Mouse (Mus musculus) liver, embryonic 14.5 days (tissue): Measurements from ENCODE around the gene Polg2. TPM values are rescaled to one million over a fixed set of nuclear protein-coding genes. Genes with fewer than 3 reads are reported as not detected.

ENCODE experiments used
- ATAC-seq: fragments of 200-750 bp; cut with Nextera tagmentation; 2 replicates; pipeline ENCODE4 v1.8.0; 2017; ENCODE audit warnings: moderate number of reproducible peaks, mild to moderate bottlenecking, moderate library complexity; ENCODE audit not compliant: insufficient read depth
- DNase-seq, 3 experiments: peaks; one replicate each; pipeline ENCODE4 v3.0.0-alpha.2; 2012 to 2013; ENCODE audit warnings: low read depth in 3 of 3, low spot score in 3 of 3
- H3K27ac ChIP-seq: fragments of 300-500 bp; sonication (generic); 2 replicates; pipeline ENCODE4 v1.5.1; 2014; ENCODE audit warnings: moderate library complexity, mild to moderate bottlenecking, control low read depth, inconsistent platforms
- H3K27me3 ChIP-seq: fragments of 300-500 bp; sonication (generic); 2 replicates; pipeline ENCODE4 v1.6.1; 2014; ENCODE audit warnings: mild to moderate bottlenecking, low read length, moderate library complexity; ENCODE audit not compliant: control insufficient read depth, insufficient read depth
- H3K36me3 ChIP-seq: fragments of 300-500 bp; sonication (generic); replicated peaks from 2 replicates; pipeline ENCODE4 v1.6.1; 2014; ENCODE audit warnings: low read depth; ENCODE audit not compliant: control insufficient read depth, insufficient read depth
- H3K4me1 ChIP-seq, 2 experiments: fragments of 200-500 bp in 1 of 2; fragments of 300-500 bp in 1 of 2; sonication (generic) in 1 of 2; replicated peaks; 2 replicates each; pipeline ENCODE4 v1.6.1; 2012 to 2014; ENCODE audit warnings: antibody characterized with exemption in 1 of 2, inconsistent platforms in 1 of 2, low read length in 1 of 2; ENCODE audit not compliant: control insufficient read depth in 2 of 2, insufficient read depth in 2 of 2
- H3K4me2 ChIP-seq: fragments of 300-500 bp; sonication (generic); 2 replicates; pipeline ENCODE4 v1.6.1; 2014; ENCODE audit warnings: low read depth, mild to moderate bottlenecking, control low read depth, moderate library complexity
- H3K4me3 ChIP-seq, 2 experiments: fragments of 200-500 bp in 1 of 2; fragments of 300-500 bp in 1 of 2; sonication (generic) in 1 of 2; 2 replicates each; pipeline ENCODE4 v1.5.1; 2012 to 2014; ENCODE audit warnings: low read depth in 2 of 2, low read length in 2 of 2, mild to moderate bottlenecking in 2 of 2, control low read depth in 1 of 2, inconsistent platforms in 1 of 2, moderate library complexity in 1 of 2; ENCODE audit not compliant: insufficient read depth in 1 of 2
- H3K9ac ChIP-seq: fragments of 300-500 bp; sonication (generic); replicated peaks from 2 replicates; pipeline ENCODE4 v1.6.1; 2014; ENCODE audit warnings: mild to moderate bottlenecking, control low read depth, moderate library complexity
- H3K9me3 ChIP-seq: fragments of 300-500 bp; sonication (generic); 2 replicates; pipeline ENCODE4 v1.6.1; 2016; ENCODE audit warnings: low read length, mixed read lengths; ENCODE audit not compliant: control insufficient read depth
- CTCF ChIP-seq: IDR thresholded peaks from 2 replicates; pipeline ENCODE4 v1.5.1; 2016; ENCODE audit warnings: antibody characterized with exemption, low read depth, control low read depth
- EP300 ChIP-seq: IDR thresholded peaks from 2 replicates; pipeline ENCODE4 v1.6.1; 2016; ENCODE audit warnings: antibody characterized with exemption, low read depth
- WGBS: fragments of 180-500 bp; shearing (Covaris S2); extraction: QIAGEN DNeasy Blood & Tissue Kit; methylation state at CpG from one replicate; pipeline ENCODE4 v1.1.7; 2014; ENCODE audit not compliant: insufficient replicate concordance; 5-methylcytosine and 5-hydroxymethylcytosine counted together
- polyA plus RNA-seq, 2 experiments: library from polyadenylated mRNA; depleted of rRNA in 1 of 2; stranded (reverse) in 1 of 2; unstranded in 1 of 2; fragments of >200 nt; fragmentation: Nextera tagmentation in 1 of 2; extraction: Ambion mirVana in 1 of 2; gene quantifications; 2 replicates each; pipeline versions ENCODE4 v1.2.1 to v1.2.3; 2012 to 2014

Gene Polg2
- polyA plus RNA-seq, 2 experiments = 3.8 to 4.4 TPM

DNA sequence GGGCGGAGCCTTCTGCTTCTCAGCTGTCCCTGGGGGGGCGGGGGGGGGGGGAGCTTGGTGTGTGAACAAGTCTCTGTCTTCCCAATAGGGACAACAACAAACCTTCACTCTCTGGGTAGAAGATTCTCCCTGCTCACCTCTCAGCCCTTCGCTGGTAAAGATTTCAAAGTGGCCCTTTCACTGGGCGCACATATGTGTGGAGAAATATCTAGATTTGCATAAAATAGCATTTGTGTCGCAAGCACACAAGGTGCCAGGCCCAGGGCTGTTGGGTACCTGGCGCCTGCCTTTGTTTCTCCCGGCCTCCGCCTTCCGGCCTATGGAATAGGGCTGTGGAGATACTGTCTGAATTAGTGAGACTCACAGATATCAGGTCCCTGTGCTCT, 16.5 kb downstream of the Polg2 start:
- Histone ChIP-seq H3K36me3 (peaks cover 14% of the 10 kb centered on the region), H3K27ac (no peak overlapping the region), H3K27me3 (no peaks in the 10 kb centered on the region), H3K9ac (no peak overlapping the region), H3K4me1 (peaks cover 0 to 13% of the 10 kb centered on the region in 2 experiments; a peak in 2 of 4 replicates), H3K4me3 (no peak overlapping the region), H3K4me2 (no peak overlapping the region), H3K9me3 (no peaks in the 10 kb centered on the region)
- DNase-seq (no peak), ATAC-seq (no peak)
- WGBS = 47% methylated on average over 9 of the region's 9 CpGs
- TF ChIP-seq EP300 (no peak), CTCF (no peak)

DNA sequence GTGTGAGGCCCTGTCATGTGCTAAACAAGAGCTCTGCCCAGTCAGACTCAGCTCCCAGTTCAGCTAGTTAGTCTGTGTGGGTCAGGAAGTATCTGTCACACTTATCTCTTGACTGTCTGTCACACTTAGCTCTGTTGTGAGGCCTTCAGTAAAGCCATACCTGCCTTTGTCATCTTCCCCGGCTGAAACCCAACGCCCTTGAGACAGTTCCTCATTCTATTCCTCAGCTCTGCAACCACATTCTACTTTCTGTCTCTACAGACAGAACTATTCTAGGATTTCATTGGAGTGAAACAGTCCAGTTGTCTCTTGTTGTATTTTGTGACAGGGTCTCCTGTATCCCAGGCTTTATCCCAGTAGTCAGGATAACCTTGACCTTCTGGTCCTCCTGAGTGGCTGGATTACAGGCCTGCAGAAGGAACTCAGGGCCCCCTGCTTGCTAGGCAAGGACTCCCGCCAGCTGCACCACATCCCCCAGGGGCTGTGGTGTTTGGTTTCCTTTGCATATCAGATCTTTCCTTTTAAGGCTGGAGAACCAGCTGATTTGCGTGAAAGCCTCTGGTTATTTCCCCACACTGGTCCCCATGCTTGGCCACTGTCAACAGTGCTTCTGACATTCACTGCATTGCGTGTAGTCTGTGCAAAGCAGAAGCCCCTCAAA, 17.1 kb downstream of the Polg2 start:
- TF ChIP-seq EP300 (no peak), CTCF (no peak)
- Histone ChIP-seq H3K9me3 (no peaks in the 10 kb centered on the region), H3K27me3 (no peaks in the 10 kb centered on the region), H3K9ac (no peak overlapping the region), H3K27ac (no peak overlapping the region), H3K4me1 (peaks cover 0 to 16% of the 10 kb centered on the region in 2 experiments; a peak in 2 of 4 replicates), H3K36me3 (peaks cover 9% of the 10 kb centered on the region), H3K4me2 (no peak overlapping the region), H3K4me3 (no peak overlapping the region)
- 0 out of 2 replicates have a peak, but pooled peaks have one; percentile 24 for ATAC-seq
- no peak for DNase-seq
- 10% methylated on average over 5 of the region's 5 CpGs for WGBS

DNA sequence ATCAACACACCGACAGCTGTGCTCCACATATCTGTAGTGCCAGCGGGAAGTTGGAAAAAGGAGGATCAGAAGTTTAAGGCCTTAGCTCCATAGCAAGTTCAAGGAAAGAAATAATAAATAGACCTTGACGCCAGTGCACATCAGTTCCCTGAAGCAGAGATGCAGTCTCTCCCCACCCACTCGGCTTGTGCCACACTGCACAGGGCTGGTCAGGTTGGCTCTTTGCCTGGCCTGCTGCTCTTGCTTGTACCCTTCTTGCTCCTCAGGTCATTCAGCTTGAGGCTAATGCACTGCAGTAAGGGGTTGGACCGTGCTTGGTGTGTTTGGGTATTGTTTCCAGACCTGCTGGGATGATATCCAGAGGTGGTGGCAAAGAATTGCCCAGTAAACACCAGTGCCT, 18.8 kb downstream of the Polg2 start:
- no peaks in the 10 kb centered on the region for H3K9me3 ChIP-seq
- H3K4me1 ChIP-seq = peaks cover 0 to 16% of the 10 kb centered on the region in 2 experiments; a peak in 2 of 4 replicates
- ATAC-seq = no peak
- H3K4me2 ChIP-seq = no peak overlapping the region
- H3K36me3 ChIP-seq = no peaks in the 10 kb centered on the region
- no peak overlapping the region for H3K9ac ChIP-seq
- TF ChIP-seq CTCF (no peak), EP300 (no peak)
- 70% methylated on average over 5 of the region's 5 CpGs for WGBS
- H3K4me3 ChIP-seq = no peak overlapping the region
- no peak for DNase-seq
- no peaks in the 10 kb centered on the region for H3K27me3 ChIP-seq
- no peak overlapping the region for H3K27ac ChIP-seq

- Histone ChIP-seq H3K4me3 (no peak overlapping the region), H3K4me1 (peaks cover 0 to 16% of the 10 kb centered on the region in 2 experiments; a peak in 2 of 4 replicates), H3K9me3 (no peaks in the 10 kb centered on the region), H3K27me3 (no peaks in the 10 kb centered on the region), H3K36me3 (no peaks in the 10 kb centered on the region), H3K4me2 (no peak overlapping the region), H3K27ac (no peak overlapping the region), H3K9ac (no peak overlapping the region)
- DNase-seq = no peak
- WGBS = 53% methylated on average over 3 of the region's 3 CpGs
- no peak for TF ChIP-seq CTCF
- no peak for TF ChIP-seq EP300
- ATAC-seq = no peak
Measured at GRCm38 (mm10) chr11:106759028-106759427, 20.3 kb downstream of the Polg2 start.

DNA sequence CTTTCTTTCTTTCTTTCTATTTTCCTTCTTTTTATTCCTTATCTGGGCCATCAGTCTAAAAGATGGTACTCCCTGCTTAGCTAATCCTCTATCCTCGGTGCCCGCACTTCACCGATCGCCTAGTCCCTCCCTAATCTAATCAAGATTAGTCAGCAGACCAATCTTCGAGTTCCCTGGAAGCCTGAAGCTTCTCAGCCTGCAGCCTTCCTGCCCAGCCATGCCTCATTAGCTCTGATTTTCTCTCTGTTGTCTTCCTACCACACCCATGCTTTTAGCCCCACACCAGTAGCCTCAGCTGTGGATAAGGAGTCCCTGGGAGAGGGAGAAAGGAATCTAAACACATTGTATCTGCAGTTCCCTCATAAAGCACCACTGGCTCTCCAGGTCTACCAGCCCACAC, 23.8 kb downstream of the Polg2 start:
- H3K27me3 ChIP-seq = no peaks in the 10 kb centered on the region; the same call in 1 of the 2 replicates
- ATAC-seq (no peak), DNase-seq (no peak)
- no peak overlapping the region for H3K9ac ChIP-seq
- no peak overlapping the region for H3K27ac ChIP-seq
- H3K36me3 ChIP-seq = no peaks in the 10 kb centered on the region
- TF ChIP-seq EP300 (no peak), CTCF (no peak)
- no peak overlapping the region for H3K4me3 ChIP-seq
- H3K4me2 ChIP-seq = no peak overlapping the region
- H3K4me1 ChIP-seq = peaks cover 0 to 12% of the 10 kb centered on the region in 2 experiments; a peak in 2 of 4 replicates
- no peaks in the 10 kb centered on the region for H3K9me3 ChIP-seq
- 49% methylated on average over 5 of the region's 5 CpGs for WGBS
